Mouse (Mus musculus): ENCODE measurements at regions not wholly inside any gene's neighbourhood (a gene's known extent, or its start where the extent isn't known, plus 50 kb on each side); places are given as distances from the start of the nearest gene placed in this dataset.
A peak's percentile ranks its signal among the peaks of the same experiment; 100 is the strongest.

- peak; percentile 81 for DNase-seq (ENCODE audit: extremely low spot score, low spot score)
These were observed 301.9 kb downstream of the Hpcal1 start for GRCm38 (mm10) chr12:17992572-17992971.

GRCm38 (mm10) chr12:17993368-17993767 lies 302.7 kb downstream of the Hpcal1 start:
- DNase-seq (ENCODE audit: extremely low spot score, low spot score): peak; percentile 41
